Mouse (Mus musculus) MEL (cell line): ENCODE measurements around the gene Eml2.

ENCODE experiments used
- CTCF ChIP-seq, 3 experiments: IDR thresholded peaks in 2 of 3; conservative IDR thresholded peaks in 1 of 3; 2 replicates each; pipeline ENCODE4 v1.5.1; 2011 to 2012; ENCODE audit warnings: low read length in 3 of 3, low read depth in 2 of 3, mild to moderate bottlenecking in 2 of 3, improper control_type of control experiment in 1 of 3, inconsistent platforms in 1 of 3, mixed read lengths in 1 of 3, moderate library complexity in 1 of 3; ENCODE audit not compliant: control insufficient read depth in 1 of 3, insufficient read depth in 1 of 3, poor library complexity in 1 of 3, severe bottlenecking in 1 of 3
- E2F4 ChIP-seq: IDR thresholded peaks from 2 replicates; pipeline ENCODE4 v1.6.1; 2011; ENCODE audit warnings: low read depth, low read length, improper control_type of control experiment, borderline replicate concordance
- GABPA ChIP-seq: IDR thresholded peaks from 2 replicates; pipeline ENCODE4 v1.6.1; 2012; ENCODE audit warnings: low read depth, mild to moderate bottlenecking, inconsistent platforms, low read length, improper control_type of control experiment, moderate library complexity
- GATA1 ChIP-seq: IDR thresholded peaks from 2 replicates; pipeline ENCODE4 v1.6.1; 2011; ENCODE audit warnings: low read depth, low read length, improper control_type of control experiment
- MAX ChIP-seq: IDR thresholded peaks from 2 replicates; pipeline ENCODE4 v1.6.1; 2011; ENCODE audit warnings: low read length, improper control_type of control experiment
- MAZ ChIP-seq: IDR thresholded peaks from 2 replicates; pipeline ENCODE4 v1.6.1; 2012; ENCODE audit warnings: low read depth, mild to moderate bottlenecking, inconsistent platforms, low read length, improper control_type of control experiment
- MXI1 ChIP-seq: IDR thresholded peaks from 2 replicates; pipeline ENCODE4 v1.6.1; 2011; ENCODE audit warnings: mild to moderate bottlenecking, low read depth, low read length, improper control_type of control experiment
- POLR2A ChIP-seq, 2 experiments: IDR thresholded peaks; 2 replicates each; pipeline ENCODE4 v1.6.1; 2011 to 2012; ENCODE audit warnings: low read length in 2 of 2, mild to moderate bottlenecking in 2 of 2, control low read depth in 1 of 2, improper control_type of control experiment in 1 of 2, low read depth in 1 of 2, moderate library complexity in 1 of 2; ENCODE audit not compliant: control insufficient read depth in 1 of 2, insufficient read depth in 1 of 2, poor library complexity in 1 of 2
- RCOR1 ChIP-seq: IDR thresholded peaks from 2 replicates; pipeline ENCODE4 v1.6.1; 2012; ENCODE audit warnings: low read depth, mild to moderate bottlenecking, inconsistent platforms, low read length, improper control_type of control experiment
- TCF12 ChIP-seq: IDR thresholded peaks from 2 replicates; pipeline ENCODE4 v1.6.1; 2014; ENCODE audit warnings: low read depth, mild to moderate bottlenecking, inconsistent platforms, low read length, improper control_type of control experiment, moderate library complexity
- USF2 ChIP-seq, 2 experiments: IDR thresholded peaks; 2 replicates each; pipeline ENCODE4 v1.6.1; 2011 to 2012; ENCODE audit warnings: improper control_type of control experiment in 2 of 2, low read length in 2 of 2, borderline replicate concordance in 1 of 2, inconsistent platforms in 1 of 2, low read depth in 1 of 2, mild to moderate bottlenecking in 1 of 2; ENCODE audit not compliant: insufficient read depth in 1 of 2

DNA sequence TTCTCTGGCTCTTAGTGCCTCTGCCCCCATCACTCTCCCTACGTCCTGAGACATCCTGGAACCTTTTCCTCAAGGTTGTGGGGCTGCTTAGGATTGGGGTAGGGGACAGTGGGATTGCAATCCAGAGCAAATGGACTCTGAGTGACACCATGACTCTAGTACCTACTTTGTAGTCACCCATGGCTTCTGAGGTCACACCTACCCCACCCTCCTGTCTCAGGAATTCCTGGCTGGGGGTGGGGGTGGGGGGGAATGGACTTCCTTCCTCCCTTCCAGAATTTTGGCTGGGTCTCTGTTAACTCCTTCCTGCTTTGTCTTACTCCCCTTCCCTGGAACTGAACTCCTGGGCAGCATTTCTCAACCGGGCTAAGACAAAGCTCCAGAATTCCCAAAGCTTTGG, 37.2 kb downstream of the Eml2 start:
- TF ChIP-seq GATA1 (no peak), CTCF (IDR thresholded peaks at IDR 0.05 in 2 of 3, conservative IDR thresholded peaks at IDR 0.05 in 1 of 3; ENCODE audit: control insufficient read depth in 1 of 3, insufficient read depth in 1 of 3, low read depth in 2 of 3, low read length in 3 of 3, poor library complexity in 1 of 3, severe bottlenecking in 1 of 3) (no peak), MXI1 (no peak), GABPA (no peak), E2F4 (no peak), MAX (no peak), TCF12 (no peak), USF2 (IDR thresholded peaks at IDR 0.05; ENCODE audit: borderline replicate concordance in 1 of 2, insufficient read depth in 1 of 2, low read depth in 1 of 2, low read length in 2 of 2) (no peak), RCOR1 (no peak), MAZ (no peak), POLR2A (IDR thresholded peaks at IDR 0.05; ENCODE audit: control insufficient read depth in 1 of 2, insufficient read depth in 1 of 2, low read depth in 1 of 2, low read length in 2 of 2, poor library complexity in 1 of 2) (no peak)
